Mouse (Mus musculus) hindbrain, embryonic 13.5 days (tissue): Measurements from ENCODE around the gene Cd302. TPM values are rescaled to one million over a fixed set of nuclear protein-coding genes. Genes with fewer than 3 reads are reported as not detected.
A peak's percentile ranks its signal among the peaks of the same experiment; 100 is the strongest.

ENCODE experiments used
- ATAC-seq: fragments of 200-750 bp; cut with Nextera tagmentation; 2 replicates; pipeline ENCODE4 v1.8.0; 2017; ENCODE audit warnings: moderate TSS enrichment; ENCODE audit not compliant: low FRiP score
- H3K27ac ChIP-seq: fragments of 300-500 bp; sonication (generic); 2 replicates; pipeline ENCODE4 v1.5.1; 2015; ENCODE audit warnings: inconsistent platforms, mild to moderate bottlenecking, moderate library complexity
- H3K27me3 ChIP-seq: fragments of 300-500 bp; sonication (generic); 2 replicates; pipeline ENCODE4 v1.6.1; 2015; ENCODE audit warnings: mild to moderate bottlenecking, inconsistent platforms
- H3K36me3 ChIP-seq: fragments of 300-500 bp; sonication (generic); 2 replicates; pipeline ENCODE4 v1.6.1; 2015; ENCODE audit warnings: mild to moderate bottlenecking, inconsistent platforms
- H3K4me1 ChIP-seq: fragments of 300-500 bp; sonication (generic); replicated peaks from 2 replicates; pipeline ENCODE4 v1.6.1; 2015; ENCODE audit warnings: inconsistent platforms
- H3K4me2 ChIP-seq: fragments of 300-500 bp; sonication (generic); 2 replicates; pipeline ENCODE4 v1.6.1; 2015; ENCODE audit warnings: inconsistent platforms, mild to moderate bottlenecking, moderate library complexity
- H3K4me3 ChIP-seq: fragments of 300-500 bp; sonication (generic); 2 replicates; pipeline ENCODE4 v1.5.1; 2015; ENCODE audit warnings: mild to moderate bottlenecking, inconsistent platforms
- H3K9ac ChIP-seq: fragments of 300-500 bp; sonication (generic); 2 replicates; pipeline ENCODE4 v1.6.1; 2015; ENCODE audit warnings: mild to moderate bottlenecking, inconsistent platforms
- H3K9me3 ChIP-seq: fragments of 300-500 bp; sonication (generic); 2 replicates; pipeline ENCODE4 v1.6.1; 2016; ENCODE audit warnings: inconsistent platforms
- WGBS: fragments of 180-500 bp; shearing (Covaris S2); methylation state at CpG from one replicate; pipeline ENCODE4 v1.1.7; 2015; 5-methylcytosine and 5-hydroxymethylcytosine counted together
- polyA plus RNA-seq: library from polyadenylated mRNA; unstranded; fragments of >200 nt; fragmentation: Nextera tagmentation; extraction: Ambion mirVana; gene quantifications from 2 replicates; pipeline ENCODE4 v1.2.1, GENCODE M21; 2015

The Cd302 gene
- polyA plus RNA-seq, 1 experiment from 2014 or later = 15.4 TPM

- Histone ChIP-seq H3K4me1 (no peaks in the 10 kb centered on the region), H3K36me3 (peaks cover 69% of the 10 kb centered on the region), H3K9me3 (no peaks in the 10 kb centered on the region), H3K4me2 (no peak overlapping the region), H3K9ac (no peak overlapping the region), H3K4me3 (no peak overlapping the region), H3K27ac (no peak overlapping the region), H3K27me3 (no peaks in the 10 kb centered on the region)
- 76% methylated on average over 2 of the region's 2 CpGs for WGBS
- no peak for ATAC-seq
Measured at GRCm38 (mm10) chr2:60233147-60233546, 51.1 kb downstream of the Cd302 start.

GRCm38 (mm10) chr2:60230361-60230760 lies 53.9 kb downstream of the Cd302 start:
- H3K27ac ChIP-seq = no peak overlapping the region
- H3K36me3 ChIP-seq = peaks cover 46% of the 10 kb centered on the region
- no peak overlapping the region for H3K4me3 ChIP-seq
- no peak for ATAC-seq
- H3K9me3 ChIP-seq = no peaks in the 10 kb centered on the region
- H3K4me1 ChIP-seq = no peaks in the 10 kb centered on the region
- WGBS = 97% methylated on average over 2 of the region's 2 CpGs
- H3K4me2 ChIP-seq = no peak overlapping the region
- H3K9ac ChIP-seq = no peak overlapping the region
- no peaks in the 10 kb centered on the region for H3K27me3 ChIP-seq

- Histone ChIP-seq H3K9ac (no peak overlapping the region), H3K4me1 (0 out of 2 replicates have a peak, but pooled peaks cover 1% of the 10 kb centered on the region), H3K27me3 (no peaks in the 10 kb centered on the region), H3K4me2 (no peak overlapping the region), H3K36me3 (peaks cover 32% of the 10 kb centered on the region), H3K9me3 (no peaks in the 10 kb centered on the region), H3K4me3 (no peak overlapping the region), H3K27ac (no peak overlapping the region)
- WGBS = 68% methylated on average over 1 of the region's 1 CpGs
- no peak for ATAC-seq
Measured at GRCm38 (mm10) chr2:60228470-60228869, 55.8 kb downstream of the Cd302 start.

GRCm38 (mm10) chr2:60223489-60223888 lies 60.8 kb downstream of the Cd302 start:
- no peaks in the 10 kb centered on the region for H3K27me3 ChIP-seq
- WGBS = 100% methylated on average over 1 of the region's 1 CpGs
- no peak overlapping the region for H3K9ac ChIP-seq
- no peaks in the 10 kb centered on the region for H3K9me3 ChIP-seq
- peaks cover 11% of the 10 kb centered on the region for H3K4me1 ChIP-seq
- H3K4me2 ChIP-seq = no peak overlapping the region
- H3K27ac ChIP-seq = no peak overlapping the region
- H3K36me3 ChIP-seq = no peaks in the 10 kb centered on the region
- ATAC-seq = no peak
- H3K4me3 ChIP-seq = no peak overlapping the region

GRCm38 (mm10) chr2:60221954-60222353 lies 62.3 kb downstream of the Cd302 start:
- no peak overlapping the region for H3K4me2 ChIP-seq
- 80% methylated on average over 2 of the region's 2 CpGs for WGBS
- H3K9ac ChIP-seq = no peak overlapping the region
- H3K9me3 ChIP-seq = no peaks in the 10 kb centered on the region
- ATAC-seq = no peak
- peaks cover 11% of the 10 kb centered on the region for H3K4me1 ChIP-seq
- no peak overlapping the region for H3K4me3 ChIP-seq
- no peaks in the 10 kb centered on the region for H3K27me3 ChIP-seq
- no peak overlapping the region for H3K27ac ChIP-seq
- no peaks in the 10 kb centered on the region for H3K36me3 ChIP-seq

- H3K4me1 ChIP-seq = peaks cover 18% of the 10 kb centered on the region
- no peak overlapping the region for H3K27ac ChIP-seq
- H3K9me3 ChIP-seq = no peaks in the 10 kb centered on the region
- no peak for ATAC-seq
- no peak overlapping the region for H3K4me3 ChIP-seq
- H3K9ac ChIP-seq = no peak overlapping the region
- 54% methylated on average over 6 of the region's 6 CpGs for WGBS
- H3K27me3 ChIP-seq = no peaks in the 10 kb centered on the region
- no peak overlapping the region for H3K4me2 ChIP-seq
- no peaks in the 10 kb centered on the region for H3K36me3 ChIP-seq
Measured at GRCm38 (mm10) chr2:60221236-60221635, 63.1 kb downstream of the Cd302 start.

- no peaks in the 10 kb centered on the region for H3K9me3 ChIP-seq
- ATAC-seq = no peak
- peaks cover 41% of the 10 kb centered on the region for H3K4me1 ChIP-seq
- WGBS = 91% methylated on average over 6 of the region's 6 CpGs
- no peak overlapping the region for H3K9ac ChIP-seq
- no peak overlapping the region for H3K27ac ChIP-seq
- H3K36me3 ChIP-seq = no peaks in the 10 kb centered on the region
- H3K4me2 ChIP-seq = no peak overlapping the region
- no peak overlapping the region for H3K4me3 ChIP-seq
- H3K27me3 ChIP-seq = no peaks in the 10 kb centered on the region
Measured at GRCm38 (mm10) chr2:60217620-60218019, 66.7 kb downstream of the Cd302 start.

- WGBS = 92% methylated on average over 4 of the region's 4 CpGs
- Histone ChIP-seq H3K9ac (no peak overlapping the region), H3K27me3 (no peaks in the 10 kb centered on the region), H3K4me1 (peaks cover 49% of the 10 kb centered on the region), H3K4me3 (no peak overlapping the region), H3K4me2 (no peak overlapping the region), H3K36me3 (no peaks in the 10 kb centered on the region), H3K27ac (no peak overlapping the region), H3K9me3 (no peaks in the 10 kb centered on the region)
- ATAC-seq = no peak
Measured at GRCm38 (mm10) chr2:60216547-60217153, 67.6 kb downstream of the Cd302 start.

- no peaks in the 10 kb centered on the region for H3K9me3 ChIP-seq
- no peak overlapping the region for H3K27ac ChIP-seq
- no peak overlapping the region for H3K4me2 ChIP-seq
- H3K9ac ChIP-seq = no peak overlapping the region
- 96% methylated on average over 2 of the region's 2 CpGs for WGBS
- no peaks in the 10 kb centered on the region for H3K27me3 ChIP-seq
- peaks cover 51% of the 10 kb centered on the region for H3K4me1 ChIP-seq
- H3K36me3 ChIP-seq = no peaks in the 10 kb centered on the region
- ATAC-seq = no peak
- no peak overlapping the region for H3K4me3 ChIP-seq
Measured at GRCm38 (mm10) chr2:60214683-60215082, 69.6 kb downstream of the Cd302 start.

- no peak for ATAC-seq
- H3K9ac ChIP-seq = no peak overlapping the region
- H3K36me3 ChIP-seq = no peaks in the 10 kb centered on the region
- H3K27ac ChIP-seq = no peak overlapping the region
- 0 out of 2 replicates have a peak overlapping the region, but pooled peaks have one; percentile 17 for H3K4me2 ChIP-seq
- H3K4me3 ChIP-seq = no peak overlapping the region
- no peaks in the 10 kb centered on the region for H3K9me3 ChIP-seq
- peaks cover 8% of the 10 kb centered on the region; the same call in 1 of the 2 replicates for H3K27me3 ChIP-seq
- H3K4me1 ChIP-seq = peaks cover 62% of the 10 kb centered on the region
Measured at GRCm38 (mm10) chr2:60212488-60212887, 71.8 kb downstream of the Cd302 start.

- Histone ChIP-seq H3K27ac (peak overlapping the region; percentile 97; the same call in 1 of the 2 replicates), H3K4me2 (peak overlapping the region; percentile 78), H3K9ac (peak overlapping the region; percentile 94), H3K9me3 (no peaks in the 10 kb centered on the region), H3K27me3 (peaks cover 8% of the 10 kb centered on the region; the same call in 1 of the 2 replicates), H3K36me3 (0 out of 2 replicates have a peak, but pooled peaks cover under 1% of the 10 kb centered on the region), H3K4me1 (peaks cover 54% of the 10 kb centered on the region), H3K4me3 (peak overlapping the region; percentile 88)
- ATAC-seq = no peak
- WGBS = 27% methylated on average over 5 of the region's 5 CpGs
Measured at GRCm38 (mm10) chr2:60210821-60211220, 73.5 kb downstream of the Cd302 start.

GRCm38 (mm10) chr2:60209703-60210651 lies 74.3 kb downstream of the Cd302 start, which contains the start of the genes Baz2b and March7:
TSS of gene Baz2b (minus strand) at chr2:60209839.
TSS of gene March7 (plus strand) at chr2:60209887.
- Histone ChIP-seq H3K36me3 (peaks cover 9% of the 10 kb centered on the region), H3K9ac (peak within 1 kb of the TSS; percentile 94), H3K27ac (peak within 1 kb of the TSS; percentile 97), H3K9me3 (no peaks in the 10 kb centered on the region), H3K4me1 (peaks cover 47% of the 10 kb centered on the region), H3K4me3 (peak within 1 kb of the TSS; percentile 88), H3K27me3 (peaks cover 11% of the 10 kb centered on the region; the same call in 1 of the 2 replicates), H3K4me2 (peak within 1 kb of the TSS; percentile 78)
- 0% methylated on average over 75 of the region's 109 CpGs for WGBS
- peak; percentile 91 for ATAC-seq
